ENCODE assay signal across 9 mouse cellular contexts in genomic region chr10:75703504-75703903, GRCm38 (mm10). TPM values are rescaled to one million over a fixed set of nuclear protein-coding genes. Genes with fewer than 3 reads are reported as not detected.
DNase-seq lines count a peak whose midpoint lies in the region; ATAC-seq and TF ChIP-seq lines count a peak whose summit lies in the region.
"Had no signal": no experiment of that assay in that cellular context is flagged by ENCODE, and none has a peak within 500 bp of the region (broad histone marks: within the 10 kb centered on the region; RNA-seq: fewer than 3 reads in every experiment).

No protein-coding gene starts in this region.

- peak; percentile 26 for TF ChIP-seq RAD21 in CH12.LX (IDR thresholded peaks at IDR 0.05; ENCODE audit: low read depth, low read length)

- no peak overlapping the region for H3K4me2 ChIP-seq in heart, embryonic 15.5 days
- no peak overlapping the region for H3K4me2 ChIP-seq in CH12.LX (ENCODE audit: insufficient read depth, low read depth, poor library complexity, severe bottlenecking)

- in situ Hi-C loops in CH12.LX (cut with MboI; ENCODE audit: low pct_ligation_motif_present, low pct_unique_long_range_greater_than_20kb, low sequenced_read_pairs), result no loop called here

- H3K4me3 ChIP-seq in heart, embryonic 15.5 days, result no peak overlapping the region
- H3K4me3 ChIP-seq in CH12.LX (replicated peaks in 1 of 3; ENCODE audit: low read depth in 2 of 3, low read length in 2 of 3, poor library complexity in 1 of 3), result no peak overlapping the region

- ATAC-seq in heart, embryonic 15.5 days (replicated peaks; ENCODE audit: insufficient number of reproducible peaks, insufficient read depth, low FRiP score, low read depth), result no peak
- ATAC-seq in inflammation-experienced regulatory T-cells, adult 6 months, result no peak

- H3K4me1 ChIP-seq in heart, embryonic 15.5 days (replicated peaks), result peaks cover 20% of the 10 kb centered on the region
- H3K4me1 ChIP-seq in CH12.LX (ENCODE audit: control insufficient read depth in 1 of 2, insufficient read depth in 2 of 2), result peaks cover 0 to 29% of the 10 kb centered on the region in 2 experiments; a peak in 2 of 4 replicates

- dilution Hi-C loops in CH12.LX (cut with MboI; ENCODE audit: extremely low pct_ligation_motif_present, extremely low pct_unique_long_range_greater_than_20kb, low sequenced_read_pairs), result no loop called here

- no peaks in the 10 kb centered on the region for H3K27me3 ChIP-seq in heart, embryonic 15.5 days
- no peaks in the 10 kb centered on the region for H3K27me3 ChIP-seq in CH12.LX (replicated peaks)

- DNase-seq in heart, adult 9 months (ENCODE audit: low spot score in 2 of 2), result no peak
- DNase-seq in CH12.LX (ENCODE audit: extremely low read depth), result no peak
- DNase-seq in cerebellum, postnatal 36 days, result peak; percentile 32 to 42
- peak; percentile 33 for DNase-seq in lung, postnatal 14 days
- no peak for DNase-seq in urinary bladder, postnatal 10 days (ENCODE audit: low spot score)
- no peak for DNase-seq in T-cell, adult 2 months (ENCODE audit: low spot score)

- peaks cover 15% of the 10 kb centered on the region; the same call in 1 of the 2 replicates for H3K36me3 ChIP-seq in heart, embryonic 15.5 days
- peaks cover 57 to 90% of the 10 kb centered on the region in 2 experiments for H3K36me3 ChIP-seq in CH12.LX (replicated peaks in 1 of 2; ENCODE audit: control insufficient read depth in 1 of 2, insufficient read depth in 1 of 2, low read length in 1 of 2)

- no peak overlapping the region for H3K9ac ChIP-seq in heart, embryonic 15.5 days
- no peak overlapping the region for H3K9ac ChIP-seq in CH12.LX (ENCODE audit: insufficient read depth, low read depth)

- WGBS in heart, embryonic 15.5 days, result 66% methylated on average over 1 of the region's 1 CpGs

- no peak for TF ChIP-seq EP300 in CH12.LX (IDR thresholded peaks at IDR 0.05; ENCODE audit: low read length)

- TF ChIP-seq CTCF in CH12.LX (conservative IDR thresholded peaks at IDR 0.05 in 1 of 2, IDR thresholded peaks at IDR 0.05 in 1 of 2; ENCODE audit: low read depth in 2 of 2, low read length in 2 of 2), result peak in 1 of 2 experiments; percentile 52; a peak in 2 of 4 replicates

- TF ChIP-seq POLR2A in CH12.LX (IDR thresholded peaks at IDR 0.05; ENCODE audit: low read depth, low read length), result no peak

- peak overlapping the region; percentile 74 for H3K27ac ChIP-seq in heart, embryonic 15.5 days
- H3K27ac ChIP-seq in CH12.LX (ENCODE audit: insufficient read depth, low read depth), result no peak overlapping the region
- H3K27ac ChIP-seq: macrophage had no signal

- H3K9me3 ChIP-seq in heart, embryonic 15.5 days (replicated peaks), result no peaks in the 10 kb centered on the region
- H3K9me3 ChIP-seq in CH12.LX (replicated peaks; ENCODE audit: low read length), result no peaks in the 10 kb centered on the region

- H3K79me2 ChIP-seq in CH12.LX (replicated peaks; ENCODE audit: control insufficient read depth, extremely low read depth, insufficient read depth, poor library complexity, severe bottlenecking), result no peaks in the 10 kb centered on the region; the same call in 1 of the 2 replicates

TF ChIP-seq in CH12.LX, 34 proteins besides CTCF, POLR2A, EP300 and RAD21:
- no peak for TF ChIP-seq ZNF384 (IDR thresholded peaks at IDR 0.05; ENCODE audit: low read depth, low read length)
- no peak for TF ChIP-seq IRF4 (IDR thresholded peaks at IDR 0.05; ENCODE audit: low read depth, low read length)
- TF ChIP-seq SMC3 (IDR thresholded peaks at IDR 0.05; ENCODE audit: low read depth, low read length), result peak; percentile 35
- no peak for TF ChIP-seq ZC3H11A (IDR thresholded peaks at IDR 0.05; ENCODE audit: low read depth, low read length)

RNA-seq across cellular contexts. Expression of gene Susd2, which starts 59.7 kb away (rescaled TPM):
- 11.0 and 15.7 TPM in 2 replicates for polyA plus RNA-seq in heart, embryonic 15.5 days (2015; fragmentation: Nextera tagmentation; extraction: Ambion mirVana)
- 0.51 and 0.63 TPM in 2 replicates for total RNA-seq in CH12.LX (2012; rRNA removed)
- 0.66 and 0.70 TPM in 2 replicates for total RNA-seq in CH12.LX (2014; rRNA removed)
- polyA plus RNA-seq in CH12.LX (2012; ENCODE audit: insufficient read length, low read depth), result 2.9 and 3.0 TPM in 2 replicates
- 10 to 100 TPM; 12.4 to 23.2 (median 19.2) TPM for polyA plus RNA-seq in inflammation-experienced regulatory T-cells, adult 6 months (2017; shearing (Covaris generic))

Comparison
In these comparisons a context has a peak if more than half of its experiments do, and no peak if none do; other contexts are left out.
1. DNase-seq: peak in cerebellum, postnatal 36 days (2 of 2) and lung, postnatal 14 days (single experiment); none in heart, adult 9 months (0 of 2), CH12.LX (single experiment), urinary bladder, postnatal 10 days (single experiment) and T-cell, adult 2 months (single experiment).